Mouse (Mus musculus) limb, embryonic 15.5 days (tissue): Measurements from ENCODE around the gene Ldlr. TPM values are rescaled to one million over a fixed set of nuclear protein-coding genes. Genes with fewer than 3 reads are reported as not detected.

Experiments
- ATAC-seq: fragments of 200-750 bp; cut with Nextera tagmentation; 2 replicates; pipeline ENCODE4 v1.8.0; 2017; ENCODE audit warnings: low read depth, moderate TSS enrichment; ENCODE audit not compliant: insufficient number of reproducible peaks, low FRiP score, low TSS enrichment
- H3K27ac ChIP-seq: fragments of 300-500 bp; sonication (generic); 2 replicates; pipeline ENCODE4 v1.5.1; 2015; ENCODE audit warnings: moderate library complexity, mild to moderate bottlenecking, inconsistent platforms
- H3K27me3 ChIP-seq: fragments of 300-500 bp; sonication (generic); 2 replicates; pipeline ENCODE4 v1.6.1; 2015; ENCODE audit warnings: inconsistent platforms
- H3K36me3 ChIP-seq: fragments of 300-500 bp; sonication (generic); 2 replicates; pipeline ENCODE4 v1.6.1; 2015; ENCODE audit warnings: inconsistent platforms
- H3K4me1 ChIP-seq: fragments of 300-500 bp; sonication (generic); 2 replicates; pipeline ENCODE4 v1.6.1; 2015; ENCODE audit warnings: inconsistent platforms
- H3K4me2 ChIP-seq: fragments of 300-500 bp; sonication (generic); 2 replicates; pipeline ENCODE4 v1.6.1; 2015; ENCODE audit warnings: mild to moderate bottlenecking, inconsistent platforms
- H3K4me3 ChIP-seq: fragments of 300-500 bp; sonication (generic); 2 replicates; pipeline ENCODE4 v1.5.1; 2015; ENCODE audit warnings: mild to moderate bottlenecking, inconsistent platforms
- H3K9ac ChIP-seq: fragments of 300-500 bp; sonication (generic); 2 replicates; pipeline ENCODE4 v1.6.1; 2015; ENCODE audit warnings: inconsistent platforms
- H3K9me3 ChIP-seq: fragments of 300-500 bp; sonication (generic); 2 replicates; pipeline ENCODE4 v1.6.1; 2016; ENCODE audit warnings: inconsistent platforms
- WGBS: fragments of 180-500 bp; shearing (Covaris S2); methylation state at CpG from one replicate; pipeline ENCODE4 v1.1.7; 2015; 5-methylcytosine and 5-hydroxymethylcytosine counted together
- polyA plus RNA-seq: library from polyadenylated mRNA; unstranded; fragments of >200 nt; fragmentation: Nextera tagmentation; extraction: Ambion mirVana; gene quantifications from 2 replicates; pipeline ENCODE4 v1.2.1, GENCODE M21; 2015

The Ldlr gene
- polyA plus RNA-seq, 1 experiment from 2014 or later = 42.8 TPM

DNA sequence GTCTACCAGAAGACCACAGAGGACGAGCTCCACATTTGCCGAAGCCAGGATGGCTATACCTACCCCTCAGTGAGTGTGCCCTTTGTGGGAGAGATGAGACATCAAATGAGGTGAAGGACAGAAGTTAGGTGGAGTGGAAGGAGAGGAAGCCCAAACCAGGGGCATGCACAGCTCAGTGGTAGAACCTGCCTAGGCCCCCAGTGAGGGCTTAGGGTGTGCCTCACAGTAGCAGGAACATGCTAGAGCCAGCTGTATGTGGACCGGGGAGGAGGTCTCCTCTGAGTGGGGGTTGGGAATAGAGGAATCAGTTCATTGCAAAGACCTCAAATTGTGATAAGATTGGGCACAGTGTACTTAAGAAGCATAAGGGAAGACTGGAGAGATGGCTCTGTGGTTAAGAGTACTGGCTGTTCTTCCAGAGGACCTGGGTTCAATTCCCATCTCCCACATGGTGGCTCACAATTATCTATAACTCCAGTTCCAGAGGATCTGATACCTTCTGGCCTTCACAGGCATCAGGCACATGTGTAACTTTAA lies 24.0 kb downstream of the Ldlr start:
- Histone ChIP-seq H3K9me3 (no peaks in the 10 kb centered on the region), H3K36me3 (peaks cover 74% of the 10 kb centered on the region), H3K9ac (no peak overlapping the region), H3K27ac (no peak overlapping the region), H3K4me3 (no peak overlapping the region), H3K4me1 (peaks cover 14% of the 10 kb centered on the region), H3K27me3 (no peaks in the 10 kb centered on the region), H3K4me2 (no peak overlapping the region)
- 80% methylated on average over 3 of the region's 3 CpGs for WGBS
- ATAC-seq = no peak

GRCm38 (mm10) chr9:21748033-21748432 lies 24.8 kb downstream of the Ldlr start:
- H3K27me3 ChIP-seq = no peaks in the 10 kb centered on the region
- no peaks in the 10 kb centered on the region for H3K9me3 ChIP-seq
- H3K4me2 ChIP-seq = no peak overlapping the region
- peaks cover 20% of the 10 kb centered on the region for H3K4me1 ChIP-seq
- WGBS = 60% methylated on average over 7 of the region's 7 CpGs
- H3K27ac ChIP-seq = no peak overlapping the region
- ATAC-seq = no peak
- H3K4me3 ChIP-seq = no peak overlapping the region
- no peak overlapping the region for H3K9ac ChIP-seq
- H3K36me3 ChIP-seq = peaks cover 67% of the 10 kb centered on the region

DNA sequence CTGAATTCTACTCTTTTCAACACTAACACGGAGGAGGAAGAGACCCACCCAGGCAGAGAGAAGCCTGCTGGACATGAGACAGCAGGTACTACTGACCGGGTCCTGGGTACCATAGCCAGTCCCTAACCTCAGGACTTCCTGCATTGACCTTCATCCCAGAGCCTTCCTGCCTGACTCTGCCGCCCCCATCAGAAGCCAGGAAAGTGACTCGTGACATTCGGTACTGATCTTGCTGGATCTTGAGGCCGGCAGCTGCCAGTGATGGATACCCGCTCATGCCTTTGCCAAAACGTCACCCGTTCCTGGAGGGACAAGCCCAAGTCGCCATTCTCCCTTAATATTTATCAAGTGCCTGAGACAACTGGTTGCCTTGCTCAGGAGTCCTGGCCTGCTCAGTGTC lies 25.2 kb downstream of the Ldlr start:
- no peaks in the 10 kb centered on the region for H3K9me3 ChIP-seq
- no peak overlapping the region for H3K9ac ChIP-seq
- no peak overlapping the region for H3K4me3 ChIP-seq
- no peak overlapping the region for H3K27ac ChIP-seq
- peaks cover 67% of the 10 kb centered on the region for H3K36me3 ChIP-seq
- 84% methylated on average over 10 of the region's 10 CpGs for WGBS
- no peak overlapping the region for H3K4me2 ChIP-seq
- ATAC-seq = no peak
- peaks cover 21% of the 10 kb centered on the region for H3K4me1 ChIP-seq
- H3K27me3 ChIP-seq = no peaks in the 10 kb centered on the region

DNA sequence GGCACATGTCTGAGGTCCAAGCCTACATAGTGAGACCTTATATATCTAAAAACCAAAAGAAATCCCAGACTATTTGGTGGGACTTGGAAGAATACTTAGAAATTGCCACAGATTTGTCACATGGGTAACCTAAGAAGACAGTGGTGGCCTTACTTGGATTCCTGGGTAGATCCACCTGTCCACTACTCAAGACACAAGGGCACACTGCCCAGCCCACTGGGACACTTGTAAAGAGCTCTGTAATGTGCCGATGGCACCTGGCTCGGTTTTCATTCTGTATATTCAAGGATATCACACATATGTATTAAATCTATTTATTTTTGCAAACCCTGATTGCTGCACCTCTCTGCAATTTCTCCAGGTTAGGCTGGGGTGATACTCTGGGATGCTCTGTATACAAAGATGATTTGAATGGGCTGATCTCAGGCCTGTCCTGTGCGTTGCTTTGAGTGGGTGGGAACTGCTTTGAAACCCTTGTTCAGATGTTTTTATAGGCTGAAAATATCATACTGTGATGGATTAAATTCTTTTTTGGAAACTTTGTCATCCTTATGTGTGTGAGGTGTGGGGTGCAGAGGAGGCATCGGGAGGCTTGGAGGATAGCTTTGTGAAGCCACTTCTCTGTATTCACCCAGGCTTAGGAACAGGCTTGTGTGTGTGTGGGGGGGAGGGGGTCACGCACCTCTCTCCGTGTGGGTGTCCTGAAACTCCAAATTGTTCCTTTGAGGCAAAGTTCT lies 26.3 kb downstream of the Ldlr start:
- no peaks in the 10 kb centered on the region for H3K9me3 ChIP-seq
- WGBS = 83% methylated on average over 6 of the region's 6 CpGs
- H3K9ac ChIP-seq = no peak overlapping the region
- H3K36me3 ChIP-seq = peaks cover 57% of the 10 kb centered on the region
- 0 out of 2 replicates have a peak overlapping the region, but pooled peaks have one; percentile 51 for H3K27ac ChIP-seq
- H3K4me1 ChIP-seq = peaks cover 30% of the 10 kb centered on the region
- H3K27me3 ChIP-seq = no peaks in the 10 kb centered on the region
- no peak for ATAC-seq
- no peak overlapping the region for H3K4me2 ChIP-seq
- no peak overlapping the region for H3K4me3 ChIP-seq

- Histone ChIP-seq H3K4me3 (no peak overlapping the region), H3K36me3 (peaks cover 49% of the 10 kb centered on the region), H3K27ac (peak overlapping the region; percentile 51), H3K4me2 (no peak overlapping the region), H3K9me3 (no peaks in the 10 kb centered on the region), H3K4me1 (peaks cover 36% of the 10 kb centered on the region), H3K9ac (no peak overlapping the region), H3K27me3 (no peaks in the 10 kb centered on the region)
- ATAC-seq = no peak
- 85% methylated on average over 3 of the region's 3 CpGs for WGBS
These were observed 27.1 kb downstream of the Ldlr start for GRCm38 (mm10) chr9:21750370-21750769.

DNA sequence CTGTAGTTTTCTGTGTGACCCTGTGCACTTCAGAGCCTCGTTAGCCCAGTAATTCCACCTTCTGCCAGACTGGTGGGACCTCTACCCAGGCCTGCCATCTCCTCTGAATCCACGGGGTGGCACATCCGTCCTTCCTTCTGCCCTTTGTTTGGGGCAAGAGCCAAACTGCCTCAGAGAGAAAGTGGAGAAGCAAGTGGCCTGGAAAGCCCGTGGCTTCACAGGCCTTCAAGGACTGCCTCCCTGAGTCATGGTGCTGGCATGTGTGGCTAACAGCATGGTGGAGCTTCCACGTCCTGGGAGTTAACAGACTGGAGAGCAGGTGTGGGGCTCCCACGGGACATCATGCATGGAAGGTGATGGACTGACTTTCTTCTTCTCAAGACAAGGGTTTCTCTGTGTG lies 28.1 kb downstream of the Ldlr start:
- no peaks in the 10 kb centered on the region for H3K9me3 ChIP-seq
- H3K4me3 ChIP-seq = no peak overlapping the region
- no peak overlapping the region for H3K27ac ChIP-seq
- no peak overlapping the region for H3K4me2 ChIP-seq
- H3K9ac ChIP-seq = no peak overlapping the region
- H3K4me1 ChIP-seq = peaks cover 36% of the 10 kb centered on the region
- no peaks in the 10 kb centered on the region for H3K27me3 ChIP-seq
- WGBS = 67% methylated on average over 6 of the region's 6 CpGs
- no peak for ATAC-seq
- H3K36me3 ChIP-seq = peaks cover 46% of the 10 kb centered on the region

DNA sequence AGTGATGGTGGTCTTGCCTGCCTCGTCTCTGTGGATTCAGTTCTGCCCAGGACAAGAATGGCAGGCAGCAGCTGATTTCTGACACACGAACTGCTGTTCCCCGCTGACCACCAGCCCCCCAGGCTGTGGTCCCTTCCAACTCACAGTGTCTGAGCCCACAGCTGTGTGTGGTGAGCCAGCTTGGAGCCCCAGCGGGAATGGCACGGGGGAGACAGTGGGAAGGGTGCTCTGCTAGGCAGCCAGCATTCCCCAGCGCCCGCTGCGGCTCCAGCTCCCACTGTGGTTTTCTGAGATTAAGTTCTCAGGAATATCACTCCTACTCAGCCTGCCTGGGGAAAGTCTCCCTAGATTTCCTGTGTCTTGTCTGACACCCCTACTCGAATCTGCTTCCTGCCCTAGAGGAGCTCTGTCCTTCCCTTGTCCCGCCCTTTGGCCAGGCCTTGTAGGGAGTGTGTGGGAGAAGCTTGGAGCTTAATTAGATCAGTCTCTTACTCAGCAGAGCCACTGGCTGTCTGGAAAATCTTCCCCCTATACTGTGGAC lies 29.0 kb downstream of the Ldlr start:
- H3K9ac ChIP-seq = no peak overlapping the region
- H3K9me3 ChIP-seq = no peaks in the 10 kb centered on the region
- peaks cover 36% of the 10 kb centered on the region for H3K4me1 ChIP-seq
- no peak for ATAC-seq
- H3K4me3 ChIP-seq = no peak overlapping the region
- peak overlapping the region; percentile 52 for H3K27ac ChIP-seq
- WGBS = 45% methylated on average over 10 of the region's 10 CpGs
- peaks cover 45% of the 10 kb centered on the region for H3K36me3 ChIP-seq
- H3K27me3 ChIP-seq = no peaks in the 10 kb centered on the region
- H3K4me2 ChIP-seq = no peak overlapping the region

- Histone ChIP-seq H3K36me3 (peaks cover 31% of the 10 kb centered on the region), H3K9ac (no peak overlapping the region), H3K27ac (peak overlapping the region; percentile 61; the same call in 1 of the 2 replicates), H3K4me1 (peaks cover 40% of the 10 kb centered on the region), H3K4me3 (no peak overlapping the region), H3K4me2 (no peak overlapping the region), H3K27me3 (no peaks in the 10 kb centered on the region), H3K9me3 (no peaks in the 10 kb centered on the region)
- 53% methylated on average over 2 of the region's 2 CpGs for WGBS
- no peak for ATAC-seq
These were observed 30.7 kb downstream of the Ldlr start for GRCm38 (mm10) chr9:21754003-21754402.

GRCm38 (mm10) chr9:21754516-21755321 lies 31.4 kb downstream of the Ldlr start:
- no peak for ATAC-seq

GRCm38 (mm10) chr9:21758576-21759529 lies 35.6 kb downstream of the Ldlr start:
- H3K36me3 ChIP-seq = peaks cover 17% of the 10 kb centered on the region
- H3K27me3 ChIP-seq = no peaks in the 10 kb centered on the region
- H3K4me1 ChIP-seq = peaks cover 25% of the 10 kb centered on the region
- no peak overlapping the region for H3K9ac ChIP-seq
- no peak for ATAC-seq
- peak overlapping the region; percentile 85 for H3K4me3 ChIP-seq
- no peaks in the 10 kb centered on the region for H3K9me3 ChIP-seq
- H3K27ac ChIP-seq = no peak overlapping the region
- H3K4me2 ChIP-seq = peak overlapping the region; percentile 85
- WGBS = 50% methylated on average over 14 of the region's 14 CpGs

More at GRCm38 (mm10) chr9:21754516-21755321, 31.4 kb downstream of the Ldlr start:
- WGBS = 68% methylated on average over 13 of the region's 13 CpGs
- Histone ChIP-seq H3K36me3 (peaks cover 24% of the 10 kb centered on the region), H3K4me2 (no peak overlapping the region), H3K27me3 (no peaks in the 10 kb centered on the region), H3K9ac (no peak overlapping the region), H3K4me1 (peaks cover 47% of the 10 kb centered on the region), H3K4me3 (no peak overlapping the region), H3K27ac (peak overlapping the region; percentile 61), H3K9me3 (no peaks in the 10 kb centered on the region)

DNA sequence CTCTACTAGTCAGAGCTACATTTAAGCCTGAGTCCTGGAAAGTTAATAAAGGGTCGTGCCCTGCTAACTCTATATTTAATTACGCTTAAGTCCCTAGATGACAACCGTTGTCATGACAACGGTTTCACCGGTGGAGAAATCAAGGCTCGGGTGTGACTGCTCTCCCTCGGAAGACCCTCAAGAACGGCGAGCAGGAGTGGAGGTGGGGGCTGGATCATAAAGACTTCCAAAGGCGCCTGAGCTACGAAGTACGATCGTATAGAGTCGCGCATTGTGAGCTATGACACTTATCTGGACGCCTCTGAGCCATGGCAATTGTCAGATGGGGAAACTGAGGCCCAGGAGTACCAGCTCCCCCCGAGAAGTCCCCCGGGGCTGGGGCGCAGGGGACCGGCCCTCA lies 36.4 kb downstream of the Ldlr start:
- WGBS = under 1% methylated on average over 20 of the region's 20 CpGs
- Histone ChIP-seq H3K36me3 (peaks cover 17% of the 10 kb centered on the region), H3K9me3 (no peaks in the 10 kb centered on the region), H3K27me3 (no peaks in the 10 kb centered on the region), H3K9ac (peak overlapping the region; percentile 62), H3K4me3 (peak overlapping the region; percentile 85), H3K4me1 (peaks cover 17% of the 10 kb centered on the region), H3K27ac (no peak overlapping the region), H3K4me2 (peak overlapping the region; percentile 85)
- ATAC-seq = no peak
